Mouse (Mus musculus) neutrophil, adult 5-6 weeks (primary cell): ENCODE data around the gene Lsm12. TPM values are rescaled to one million over a fixed set of nuclear protein-coding genes. Genes with fewer than 3 reads are reported as not detected.

ENCODE experiments used
- ATAC-seq: fragments of 151-379, 151-347 bp; 2 replicates; pipeline ENCODE4 v1.8.0; 2017; ENCODE audit warnings: mild to moderate bottlenecking, moderate TSS enrichment; ENCODE audit not compliant: insufficient number of reproducible peaks, poor library complexity, low FRiP score, severe bottlenecking; ENCODE audit errors: extremely low read depth
- total RNA-seq: library from RNA; stranded (forward); fragments of 200-1000 nt; gene quantifications from 2 replicates; pipeline ENCODE4 v1.2.3, GENCODE M21; 2017

Gene Lsm12
- total RNA-seq, 1 experiment from 2014 or later: 56.2 TPM

- no peak for ATAC-seq
Measured at GRCm38 (mm10) chr11:102145471-102146001, 39.6 kb downstream of the Lsm12 start, which contains the start of gene Nags. Gene Nags, plus strand, starts transcription at chr11:102145513.

GRCm38 (mm10) chr11:102144957-102145470 is 40.1 kb downstream of the Lsm12 start:
- no peak for ATAC-seq

GRCm38 (mm10) chr11:102142355-102142754 is 42.7 kb downstream of the Lsm12 start:
- ATAC-seq: no peak

- ATAC-seq: peak; percentile 43; the same call in 1 of the 2 replicates
Measured at GRCm38 (mm10) chr11:102140508-102140907, 44.6 kb downstream of the Lsm12 start.

GRCm38 (mm10) chr11:102138447-102138740 is 46.7 kb downstream of the Lsm12 start:
- peak; percentile 72; the same call in 1 of the 2 replicates for ATAC-seq

- peak; percentile 37; the same call in 1 of the 2 replicates for ATAC-seq
Measured at GRCm38 (mm10) chr11:102137625-102138446, 47.3 kb downstream of the Lsm12 start.

GRCm38 (mm10) chr11:102134516-102134915 is 50.6 kb downstream of the Lsm12 start:
- ATAC-seq: no peak

- no peak for ATAC-seq
Measured at GRCm38 (mm10) chr11:102117386-102117785, 67.7 kb downstream of the Lsm12 start.

GRCm38 (mm10) chr11:102116241-102116640 is 68.9 kb downstream of the Lsm12 start:
- no peak for ATAC-seq

Other genes starting within 250 kb of the Lsm12 start
- not detected in 2 replicates for gene Sost, start 218.3 kb downstream of the Lsm12 start, total RNA-seq
- not detected in 2 replicates for gene Cfap97d1, start 201.0 kb downstream of the Lsm12 start, total RNA-seq
- 9.5 and 12.0 TPM in 2 replicates for gene Dusp3, start 198.3 kb downstream of the Lsm12 start, total RNA-seq
- gene Mpp3, start 156.8 kb downstream of the Lsm12 start, total RNA-seq: not detected in 2 replicates
- gene Cd300lg, start 143.8 kb downstream of the Lsm12 start, total RNA-seq: 0.58 and 2.0 TPM in 2 replicates
- gene Mpp2, start 96.8 kb downstream of the Lsm12 start, total RNA-seq: not detected in 2 replicates
- not detected in 2 replicates for gene Ppy, start 84.0 kb downstream of the Lsm12 start, total RNA-seq
- not detected in 2 replicates for gene Pyy, start 77.5 kb downstream of the Lsm12 start, total RNA-seq
- not detected in 2 replicates for gene Nags, start 39.8 kb downstream of the Lsm12 start, total RNA-seq
- 7.2 and 13.6 TPM in 2 replicates for gene Tmem101, start 28.9 kb downstream of the Lsm12 start, total RNA-seq
- gene G6pc3, start 4.3 kb upstream of the Lsm12 start, total RNA-seq: 14.7 and 16.5 TPM in 2 replicates
- 62.9 and 64.1 TPM in 2 replicates for gene Hdac5, start 44.9 kb upstream of the Lsm12 start, total RNA-seq
- gene BC030867, start 63.6 kb upstream of the Lsm12 start, total RNA-seq: not detected in 2 replicates
- not detected in 2 replicates for gene Asb16, start 83.4 kb upstream of the Lsm12 start, total RNA-seq
- gene Tmub2, start 99.6 kb upstream of the Lsm12 start, total RNA-seq: 51.1 and 54.8 TPM in 2 replicates
- gene Atxn7l3, start 111.3 kb upstream of the Lsm12 start, total RNA-seq: 36.7 and 44.5 TPM in 2 replicates
- 169 and 195 TPM in 2 replicates for gene Ubtf, start 134.4 kb upstream of the Lsm12 start, total RNA-seq
- gene Slc4a1, start 180.9 kb upstream of the Lsm12 start, total RNA-seq: 12.0 and 14.8 TPM in 2 replicates
- 0.74 and 1.0 TPM in 2 replicates for gene Rundc3a, start 208.1 kb upstream of the Lsm12 start, total RNA-seq
- 31.0 and 36.2 TPM in 2 replicates for gene Slc25a39, start 222.7 kb upstream of the Lsm12 start, total RNA-seq
- gene Grn, start 245.0 kb upstream of the Lsm12 start, total RNA-seq: 44.9 and 45.2 TPM in 2 replicates